Mouse (Mus musculus): ENCODE measurements around the gene Rbm17. TPM values are rescaled to one million over a fixed set of nuclear protein-coding genes. Genes with fewer than 3 reads are reported as not detected.
A peak's percentile ranks its signal among the peaks of the same experiment; 100 is the strongest.

The Rbm17 gene
- total RNA-seq, 2 experiments from 2014 or later, result 31.3 to 55.9 TPM

GRCm38 (mm10) chr2:11601795-11602194, 2.2 kb downstream of the Rbm17 start:
- ATAC-seq (replicated peaks; ENCODE audit: low FRiP score, poor library complexity, severe bottlenecking), result no peak

- ATAC-seq (replicated peaks; ENCODE audit: low FRiP score, poor library complexity, severe bottlenecking), result no peak
Measured at GRCm38 (mm10) chr2:11597906-11598305, 6.0 kb downstream of the Rbm17 start.

- no peak for ATAC-seq (replicated peaks; ENCODE audit: low FRiP score, poor library complexity, severe bottlenecking)
Measured at GRCm38 (mm10) chr2:11596690-11597089, 7.3 kb downstream of the Rbm17 start.

- ATAC-seq (replicated peaks; ENCODE audit: low FRiP score, poor library complexity, severe bottlenecking), result no peak
Measured at GRCm38 (mm10) chr2:11587996-11588395, 16.0 kb downstream of the Rbm17 start.

GRCm38 (mm10) chr2:11579399-11579798, 24.6 kb downstream of the Rbm17 start:
- ATAC-seq (replicated peaks; ENCODE audit: low FRiP score, poor library complexity, severe bottlenecking), result no peak

- ATAC-seq (replicated peaks; ENCODE audit: low FRiP score, poor library complexity, severe bottlenecking), result no peak
Measured at GRCm38 (mm10) chr2:11578187-11578586, 25.8 kb downstream of the Rbm17 start.

- no peak for ATAC-seq (replicated peaks; ENCODE audit: low FRiP score, poor library complexity, severe bottlenecking)
Measured at GRCm38 (mm10) chr2:11573684-11574083, 30.3 kb downstream of the Rbm17 start.

GRCm38 (mm10) chr2:11571004-11571535, 32.9 kb downstream of the Rbm17 start:
- no peak for ATAC-seq (replicated peaks; ENCODE audit: low FRiP score, poor library complexity, severe bottlenecking)

GRCm38 (mm10) chr2:11568471-11568870, 35.5 kb downstream of the Rbm17 start:
- no peak for ATAC-seq (replicated peaks; ENCODE audit: low FRiP score, poor library complexity, severe bottlenecking)

GRCm38 (mm10) chr2:11567781-11568362, 36.1 kb downstream of the Rbm17 start:
- no peak for ATAC-seq (replicated peaks; ENCODE audit: low FRiP score, poor library complexity, severe bottlenecking)

GRCm38 (mm10) chr2:11566898-11567297, 37.1 kb downstream of the Rbm17 start:
- no peak for ATAC-seq (replicated peaks; ENCODE audit: low FRiP score, poor library complexity, severe bottlenecking)

GRCm38 (mm10) chr2:11566241-11566640, 37.7 kb downstream of the Rbm17 start:
- ATAC-seq (replicated peaks; ENCODE audit: low FRiP score, poor library complexity, severe bottlenecking), result no peak

- no peak for ATAC-seq (replicated peaks; ENCODE audit: low FRiP score, poor library complexity, severe bottlenecking)
Measured at GRCm38 (mm10) chr2:11564768-11565167, 39.2 kb downstream of the Rbm17 start.

- ATAC-seq (replicated peaks; ENCODE audit: low FRiP score, poor library complexity, severe bottlenecking), result no peak
Measured at GRCm38 (mm10) chr2:11563256-11563655, 40.7 kb downstream of the Rbm17 start.

- ATAC-seq (replicated peaks; ENCODE audit: low FRiP score, poor library complexity, severe bottlenecking), result no peak
Measured at GRCm38 (mm10) chr2:11558654-11559053, 45.3 kb downstream of the Rbm17 start.

GRCm38 (mm10) chr2:11557244-11557643, 46.7 kb downstream of the Rbm17 start:
- ATAC-seq (replicated peaks; ENCODE audit: low FRiP score, poor library complexity, severe bottlenecking), result no peak

GRCm38 (mm10) chr2:11555316-11555715, 48.6 kb downstream of the Rbm17 start:
- no peak for ATAC-seq (replicated peaks; ENCODE audit: low FRiP score, poor library complexity, severe bottlenecking)

- ATAC-seq (replicated peaks; ENCODE audit: low FRiP score, poor library complexity, severe bottlenecking), result no peak
Measured at GRCm38 (mm10) chr2:11553471-11554400, 50.2 kb downstream of the Rbm17 start, which contains the start of gene Pfkfb3. Gene Pfkfb3, minus strand, starts transcription at chr2:11554077.

- 0 out of 2 replicates have a peak, but pooled peaks have one; percentile 39 for ATAC-seq (replicated peaks; ENCODE audit: low FRiP score, poor library complexity, severe bottlenecking)
Measured at GRCm38 (mm10) chr2:11552966-11553451, 50.9 kb downstream of the Rbm17 start.

GRCm38 (mm10) chr2:11552297-11552821, 51.6 kb downstream of the Rbm17 start:
- ATAC-seq (replicated peaks; ENCODE audit: low FRiP score, poor library complexity, severe bottlenecking), result no peak
